Mouse (Mus musculus) gastrocnemius, postnatal 25 days (tissue): ENCODE results near the gene Ccdc69. TPM values are rescaled to one million over a fixed set of nuclear protein-coding genes. Genes with fewer than 3 reads are reported as not detected.
"Not testable (repeated sequence)": the region's sequence is repeated elsewhere in the genome, so short reads cannot be mapped to it uniquely, and the experiment has no call there.

ENCODE experiments used
- DNase-seq: peaks from one replicate; pipeline ENCODE4 v3.0.0; 2022
- long read RNA-seq, 2 experiments: library from polyadenylated mRNA; stranded (forward); transcript quantifications; one replicate each; pipeline ENCODE4 v2.0.0; 2021
- total RNA-seq, 2 experiments: library from RNA; stranded (reverse); gene quantifications; 1 replicate in 1 of 2; 2 replicates in 1 of 2; pipeline ENCODE4 v1.2.3; 2021

The Ccdc69 gene
- 1 to 10 TPM; 5.9 to 6.2 TPM for total RNA-seq
- long read RNA-seq, experiment 1, transcript Ccdc69-201 (7 exons, 1,402 nt) = major isoform, 7 of 10 reads
- long read RNA-seq, experiment 1, partial matches to known transcripts = 0 of 10 reads
- long read RNA-seq, experiment 1, other reads (novel, unspliced or antisense) = 3 of 10 reads
- long read RNA-seq, experiment 2, transcript Ccdc69-201 (7 exons, 1,402 nt) = major isoform, 7 of 9 reads
- long read RNA-seq, experiment 2, partial matches to known transcripts = 1 of 9 reads
- long read RNA-seq, experiment 2, other reads (novel, unspliced or antisense) = 1 of 9 reads

GRCm38 (mm10) chr11:55077331-55078231 is at the start of gene Ccdc69:
Ccdc69 (minus strand) TSS chr11:55078131.
- peak; percentile 80 for DNase-seq

- DNase-seq = no peak
Observed at GRCm38 (mm10) chr11:55126663-55127062, 48.7 kb upstream of the Ccdc69 start.

DNA sequence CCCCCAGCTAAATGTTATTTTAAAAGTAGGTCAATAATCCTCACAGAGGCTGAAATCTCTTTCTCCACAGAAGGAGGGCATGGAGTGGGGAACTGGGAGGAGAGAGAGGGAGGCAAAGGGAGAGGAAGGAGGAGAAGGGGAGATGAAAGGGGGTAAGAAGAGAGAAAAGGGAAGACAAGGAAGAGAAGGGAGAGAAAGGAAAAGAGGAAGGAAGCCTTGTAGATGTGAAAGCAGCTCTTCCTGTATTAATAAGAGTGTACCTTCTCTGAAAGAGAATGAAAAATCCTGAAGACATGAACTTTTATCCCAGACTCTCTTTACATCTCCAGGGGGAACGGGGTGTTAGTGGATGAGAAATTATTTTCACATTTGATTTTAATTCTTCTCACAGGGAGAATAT is 43.5 kb upstream of the Ccdc69 start:
- no peak for DNase-seq

GRCm38 (mm10) chr11:55120821-55121271 is 42.9 kb upstream of the Ccdc69 start:
- DNase-seq = no peak

- DNase-seq = no peak
Observed at GRCm38 (mm10) chr11:55120279-55120678, 42.3 kb upstream of the Ccdc69 start.

GRCm38 (mm10) chr11:55117031-55117430 is 39.1 kb upstream of the Ccdc69 start:
- DNase-seq = no peak

- DNase-seq = no peak
Observed at GRCm38 (mm10) chr11:55116004-55116403, 38.1 kb upstream of the Ccdc69 start.

DNA sequence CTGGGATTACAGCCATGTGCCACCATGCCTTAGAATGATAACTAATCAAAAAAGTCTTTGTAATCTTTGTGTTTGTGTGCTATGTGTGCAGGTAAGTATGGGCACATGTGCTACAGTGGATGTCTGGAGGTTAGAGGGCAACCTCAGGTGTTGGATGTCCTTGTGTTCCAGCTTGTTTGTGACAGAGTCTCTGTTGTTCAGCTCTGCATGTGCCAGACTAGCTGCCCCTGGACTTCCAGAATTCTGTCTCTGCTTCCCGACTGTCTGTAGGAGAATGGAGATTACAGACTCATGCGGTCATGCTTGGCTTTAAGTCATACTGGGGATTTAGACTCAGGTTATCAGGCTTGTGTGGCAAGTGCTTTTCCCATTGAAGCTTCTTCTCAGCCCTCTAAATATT is 36.4 kb upstream of the Ccdc69 start:
- no peak for DNase-seq

GRCm38 (mm10) chr11:55113861-55114250 is 35.9 kb upstream of the Ccdc69 start:
- DNase-seq = not testable (repeated sequence)

DNA sequence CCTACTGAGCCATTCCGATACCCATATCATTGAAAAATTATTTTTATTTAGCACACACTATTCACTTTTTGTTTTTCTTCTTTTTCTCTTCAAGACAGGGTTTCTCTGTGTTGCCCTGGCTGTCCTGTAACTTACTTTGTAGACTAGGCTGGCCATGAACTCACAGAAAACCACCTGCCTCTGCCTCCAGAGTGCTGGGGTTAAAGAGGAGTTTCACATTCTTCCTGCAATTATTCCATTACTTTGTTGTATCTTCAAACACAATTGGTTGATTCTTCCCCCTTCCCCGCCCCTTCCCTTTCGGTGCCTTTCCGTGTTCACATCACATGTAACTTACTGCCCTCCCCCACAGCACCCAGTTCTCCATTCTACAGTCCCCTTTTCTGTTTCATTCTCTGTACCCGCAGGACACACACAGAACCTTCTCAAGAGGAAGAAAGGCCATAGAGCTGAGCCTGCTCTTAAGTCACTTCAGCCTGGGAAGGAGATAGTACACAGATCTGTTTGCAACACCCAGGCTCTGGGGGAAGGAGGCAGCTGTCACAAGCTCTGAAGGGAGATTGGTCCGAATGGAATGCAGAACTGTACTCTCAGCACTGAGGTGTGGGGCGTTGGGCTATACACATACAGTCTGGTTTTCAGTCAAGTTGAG is 35.4 kb upstream of the Ccdc69 start:
- peak; percentile 9 for DNase-seq

DNA sequence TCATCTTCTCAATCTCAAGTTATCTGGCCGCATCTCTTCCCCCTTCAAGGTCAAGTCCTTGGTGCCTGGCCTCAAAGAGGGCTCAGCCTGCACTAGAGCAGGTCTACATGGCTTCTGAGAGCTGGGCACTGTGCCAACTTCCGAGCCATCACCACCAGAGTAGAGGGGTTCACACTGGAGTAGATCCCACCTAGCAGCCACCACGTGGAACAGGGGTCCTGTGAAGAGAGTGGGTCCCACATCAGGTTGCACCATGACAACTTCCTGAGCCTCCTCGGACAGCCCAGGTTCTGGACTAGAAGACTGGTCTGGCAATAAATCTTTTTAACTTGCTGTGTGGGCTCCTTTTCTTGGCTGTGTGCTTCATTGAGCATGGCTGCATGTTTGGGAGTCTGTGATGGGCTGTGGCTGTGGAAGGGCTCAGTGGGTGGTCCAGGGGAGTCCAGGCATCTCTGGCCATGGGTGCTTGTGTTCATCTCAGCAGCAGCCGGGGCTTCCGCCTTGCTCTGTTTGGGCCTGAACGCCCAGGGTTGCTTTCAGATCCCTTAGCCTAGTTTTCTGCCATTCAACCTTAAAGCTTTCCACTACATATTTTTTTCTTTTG is 32.7 kb upstream of the Ccdc69 start:
- no peak for DNase-seq

DNA sequence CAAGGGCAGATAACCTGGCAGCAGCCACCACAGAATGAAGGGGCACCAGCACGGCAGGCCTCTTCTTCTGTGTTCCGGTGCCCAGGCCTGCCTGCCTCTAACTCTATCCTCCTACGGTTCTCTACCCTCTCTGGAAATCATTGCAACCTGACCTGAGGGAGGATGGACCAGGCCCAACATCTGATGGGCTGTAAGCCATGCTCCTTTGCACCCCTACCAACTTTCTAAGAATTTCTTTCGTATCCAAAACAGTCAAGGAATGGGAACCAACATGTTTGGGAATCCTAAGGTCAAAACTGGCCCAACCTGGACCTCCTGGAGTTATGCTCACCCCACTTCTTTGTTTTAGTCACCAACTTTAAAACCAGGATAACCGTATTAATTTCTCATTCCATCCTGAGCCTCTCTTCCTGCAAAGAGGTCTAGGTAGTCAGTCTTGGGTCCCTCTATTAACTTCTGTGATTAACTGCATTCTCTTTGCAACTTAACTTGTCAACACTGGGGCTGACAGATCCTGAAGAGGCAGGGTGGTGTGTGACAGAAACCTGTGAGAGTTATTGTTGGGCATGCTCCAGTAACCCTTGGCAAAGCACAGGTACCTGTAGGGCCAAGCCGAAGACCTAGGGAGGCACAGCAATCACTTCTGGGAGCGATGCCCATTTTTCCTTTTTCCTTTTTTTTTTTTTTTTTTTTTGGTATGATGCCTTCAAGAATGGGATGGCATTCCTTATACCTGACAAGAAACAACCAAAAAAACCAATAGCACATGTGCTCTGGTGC is 31.8 kb upstream of the Ccdc69 start:
- no peak for DNase-seq

- DNase-seq = no peak
Observed at GRCm38 (mm10) chr11:55106636-55107035, 28.7 kb upstream of the Ccdc69 start.

GRCm38 (mm10) chr11:55105389-55105788 is 27.5 kb upstream of the Ccdc69 start:
- no peak for DNase-seq

- no peak for DNase-seq
Observed at GRCm38 (mm10) chr11:55103229-55103628, 25.3 kb upstream of the Ccdc69 start.

- no peak for DNase-seq
Observed at GRCm38 (mm10) chr11:55102015-55102414, 24.1 kb upstream of the Ccdc69 start.

DNA sequence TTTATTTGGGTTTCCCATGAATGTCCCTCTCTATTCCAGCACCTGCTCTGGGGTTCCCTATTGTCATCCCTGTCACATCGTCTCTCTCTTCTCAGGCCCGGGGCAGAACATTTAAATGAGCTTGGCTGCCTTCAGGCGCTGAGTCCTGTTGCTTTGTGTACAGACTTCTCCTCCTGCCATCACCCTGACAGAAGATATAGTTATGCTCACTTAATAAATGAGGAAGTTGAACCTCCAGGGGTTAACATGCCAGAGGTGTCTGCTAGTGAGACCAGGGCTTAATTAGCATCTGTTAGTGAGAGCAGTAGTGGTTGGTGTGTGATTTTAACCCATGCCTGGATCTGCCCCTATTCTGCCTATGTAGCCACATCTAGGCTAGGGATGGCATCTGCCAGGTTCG is 21.9 kb upstream of the Ccdc69 start:
- no peak for DNase-seq

- DNase-seq = no peak
Observed at GRCm38 (mm10) chr11:55099019-55099771, 21.3 kb upstream of the Ccdc69 start.

DNA sequence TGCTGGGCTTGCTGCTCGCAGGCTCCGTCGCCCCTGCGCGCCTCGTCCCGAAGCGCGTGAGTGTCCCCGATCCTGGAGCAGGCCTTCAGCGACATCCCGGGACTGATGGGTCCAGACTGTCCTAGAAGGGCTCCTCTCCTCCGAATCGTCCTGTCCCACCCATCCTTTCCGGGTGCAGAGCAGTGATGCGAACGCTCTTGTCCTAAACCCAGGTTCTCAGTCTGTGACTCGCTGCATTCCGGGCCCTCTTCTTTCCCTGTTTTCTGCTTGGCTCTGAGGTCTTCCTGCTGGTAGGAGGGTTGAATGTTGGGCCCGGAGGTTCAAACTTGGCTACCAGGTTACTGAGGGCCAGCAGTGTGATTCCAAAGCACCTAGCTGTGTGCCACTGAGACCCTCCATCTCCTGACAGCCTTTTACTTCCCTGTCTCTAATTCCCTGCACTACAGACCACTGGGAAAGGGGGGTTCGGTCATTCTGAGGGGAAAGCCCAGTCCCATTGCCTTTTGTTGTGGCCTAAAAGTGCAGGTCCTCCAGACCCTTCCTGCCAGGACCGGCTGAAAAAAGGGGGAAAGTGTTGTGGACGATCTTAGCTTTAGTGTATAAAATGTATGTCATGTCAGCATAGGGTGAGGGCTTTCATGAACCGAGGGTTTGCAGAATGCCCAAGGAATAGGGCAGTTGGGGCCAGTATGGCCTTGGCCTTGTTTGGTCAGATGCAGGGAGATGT is 20.4 kb upstream of the Ccdc69 start:
- no peak for DNase-seq
